Mouse (Mus musculus) urinary bladder, postnatal 4 days (tissue): Measurements from ENCODE around the gene Cacna1s.

Experiments
- DNase-seq, 2 experiments: peaks; one replicate each; pipeline ENCODE4 v3.0.0; 2021 to 2022; ENCODE audit warnings: low spot score in 2 of 2

The Cacna1s gene

DNA sequence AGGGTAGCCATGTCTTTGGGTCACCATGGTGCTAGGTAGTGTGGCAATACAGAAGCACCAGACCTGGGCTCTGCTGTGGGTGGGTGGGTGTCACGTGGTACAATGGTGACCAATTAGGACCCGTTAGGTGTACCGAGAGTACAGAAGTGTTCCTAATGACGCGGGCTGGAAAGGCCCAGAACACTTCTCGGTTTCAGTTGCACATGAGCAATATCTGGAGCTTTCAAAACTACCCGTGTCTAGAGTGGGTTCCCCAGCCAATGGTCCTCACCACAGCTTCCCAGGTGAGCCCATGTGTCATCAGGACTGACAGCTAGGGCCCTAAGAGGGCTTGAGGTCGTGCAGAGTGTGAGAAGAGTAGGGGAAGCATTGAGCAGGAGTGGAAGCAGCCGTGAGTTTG is 64.5 kb downstream of the Cacna1s start:
- DNase-seq = no peak

DNA sequence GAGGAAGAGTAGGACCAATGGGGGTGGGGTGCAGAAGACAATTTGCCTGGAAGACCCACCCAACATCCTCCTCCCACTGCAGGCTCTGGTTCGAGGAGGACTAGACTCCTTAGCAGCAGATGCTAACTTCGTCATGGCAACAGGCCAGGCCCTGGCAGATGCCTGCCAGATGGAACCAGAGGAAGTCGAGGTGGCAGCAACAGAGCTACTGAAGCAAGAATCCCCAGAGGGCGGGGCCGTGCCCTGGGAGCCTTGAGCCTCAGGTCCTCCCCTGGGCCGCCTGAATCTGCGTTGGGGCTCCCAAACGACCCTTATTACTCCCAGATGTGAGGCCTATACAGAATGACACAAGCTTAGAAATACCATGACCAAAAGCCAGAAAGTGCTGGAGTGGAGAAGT is 66.3 kb downstream of the Cacna1s start:
- no peak for DNase-seq

- no peak for DNase-seq
Measured at GRCm38 (mm10) chr1:136119571-136120262, 67.2 kb downstream of the Cacna1s start.

DNA sequence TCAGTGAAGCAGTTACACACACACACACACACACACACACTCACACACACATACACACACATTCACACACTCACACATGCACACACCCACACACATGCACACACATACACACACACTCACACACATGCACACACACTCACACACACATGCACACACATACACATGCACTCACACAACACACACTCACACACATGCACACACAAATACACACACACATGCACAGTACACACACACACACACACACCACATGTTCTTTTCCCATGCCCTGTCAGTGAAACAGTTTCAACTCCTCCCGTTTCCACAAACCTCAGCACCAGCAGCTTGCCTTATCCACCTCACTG is 67.7 kb downstream of the Cacna1s start:
- DNase-seq = no peak

- DNase-seq = no peak
Measured at GRCm38 (mm10) chr1:136120785-136121184, 68.2 kb downstream of the Cacna1s start.

GRCm38 (mm10) chr1:136122030-136122429 is 69.5 kb downstream of the Cacna1s start:
- no peak for DNase-seq

DNA sequence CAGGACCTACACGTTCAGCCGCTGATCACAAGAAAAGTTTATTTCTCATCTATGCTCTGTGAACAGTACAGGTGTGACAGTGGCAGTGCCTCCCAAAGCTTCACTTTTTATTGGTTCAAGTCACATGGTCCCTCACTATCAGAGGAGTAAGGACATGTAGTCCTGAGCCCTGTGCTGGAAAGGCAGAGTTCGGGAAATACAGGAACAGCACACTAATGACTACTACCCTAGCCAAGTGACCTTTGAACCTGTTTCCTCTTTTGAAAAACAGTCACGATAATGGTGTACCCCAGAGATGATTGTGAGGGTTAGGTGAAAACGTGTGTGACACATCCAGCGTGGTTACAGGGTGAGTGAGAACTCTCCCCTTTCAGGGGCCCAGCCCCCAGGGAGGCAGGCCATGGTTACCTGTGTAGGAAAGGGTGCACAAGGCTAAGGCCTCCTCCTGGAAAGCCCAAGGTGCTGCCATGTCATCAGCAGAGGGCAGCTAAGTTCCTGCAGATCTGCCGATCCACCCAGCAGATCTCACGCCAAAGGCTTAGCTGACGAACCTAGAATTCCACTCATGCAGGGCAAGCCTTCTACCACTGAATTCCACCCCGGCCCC is 73.7 kb downstream of the Cacna1s start:
- no peak for DNase-seq

DNA sequence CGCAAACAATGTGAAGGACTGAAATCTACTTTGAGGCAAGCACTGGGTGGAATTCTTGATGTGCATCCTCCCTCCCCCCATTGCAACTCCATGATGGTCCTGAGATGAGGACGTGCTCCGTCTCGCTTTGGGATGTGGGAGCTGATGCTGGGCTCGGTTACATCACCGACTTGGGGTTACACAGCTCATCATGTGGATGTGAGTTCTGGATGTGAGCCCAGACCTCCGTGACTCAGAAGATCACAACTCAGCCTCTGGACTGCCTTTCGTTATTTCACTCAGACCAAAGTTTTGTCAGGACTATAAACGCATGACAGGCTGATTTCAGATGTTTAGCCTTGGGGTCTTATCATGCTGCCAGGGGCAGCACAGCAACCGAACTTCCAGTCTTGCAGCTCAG is 74.3 kb downstream of the Cacna1s start:
- DNase-seq = no peak

- no peak for DNase-seq
Measured at GRCm38 (mm10) chr1:136127856-136128255, 75.3 kb downstream of the Cacna1s start.

GRCm38 (mm10) chr1:136128416-136128815 is 75.9 kb downstream of the Cacna1s start:
- no peak for DNase-seq

DNA sequence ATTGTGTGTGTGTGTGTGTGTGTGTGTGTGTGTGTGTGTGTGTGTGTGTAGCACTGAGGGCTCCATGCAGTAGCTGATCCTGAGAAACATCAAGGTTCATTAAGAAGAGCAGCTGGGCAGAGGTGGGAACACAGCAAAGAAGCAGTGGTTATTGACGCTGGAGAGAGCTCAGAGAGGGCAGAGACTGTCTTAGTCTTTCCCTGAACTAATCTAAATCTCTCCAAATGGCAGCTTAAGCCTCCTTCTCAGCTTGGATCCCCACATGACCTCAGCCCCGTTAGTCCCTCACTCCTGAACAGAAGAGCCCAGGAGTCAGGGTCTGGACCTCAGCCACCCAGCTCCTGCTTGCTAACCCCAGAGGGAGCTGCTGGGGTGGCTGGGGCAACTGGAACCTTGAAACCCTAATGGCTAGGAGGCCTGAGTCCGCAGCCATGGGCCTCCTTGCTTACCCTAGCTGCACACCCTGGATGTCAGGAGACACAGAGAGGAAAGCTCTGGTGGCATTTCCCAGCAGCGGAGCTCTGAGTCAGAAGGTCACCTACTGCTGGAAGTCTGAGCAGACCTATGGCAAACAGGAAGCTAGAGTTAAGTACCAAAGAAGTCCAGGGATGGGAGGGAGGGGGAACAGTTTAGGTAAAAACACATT is 76.5 kb downstream of the Cacna1s start:
- no peak for DNase-seq

- DNase-seq = no peak
Measured at GRCm38 (mm10) chr1:136130107-136130506, 77.6 kb downstream of the Cacna1s start.

GRCm38 (mm10) chr1:136130951-136131558 is 78.5 kb downstream of the Cacna1s start, which contains the start of gene Kif21b:
Gene Kif21b, plus strand, starts transcription at chr1:136131389.
- peak; percentile 81 to 83 for DNase-seq

DNA sequence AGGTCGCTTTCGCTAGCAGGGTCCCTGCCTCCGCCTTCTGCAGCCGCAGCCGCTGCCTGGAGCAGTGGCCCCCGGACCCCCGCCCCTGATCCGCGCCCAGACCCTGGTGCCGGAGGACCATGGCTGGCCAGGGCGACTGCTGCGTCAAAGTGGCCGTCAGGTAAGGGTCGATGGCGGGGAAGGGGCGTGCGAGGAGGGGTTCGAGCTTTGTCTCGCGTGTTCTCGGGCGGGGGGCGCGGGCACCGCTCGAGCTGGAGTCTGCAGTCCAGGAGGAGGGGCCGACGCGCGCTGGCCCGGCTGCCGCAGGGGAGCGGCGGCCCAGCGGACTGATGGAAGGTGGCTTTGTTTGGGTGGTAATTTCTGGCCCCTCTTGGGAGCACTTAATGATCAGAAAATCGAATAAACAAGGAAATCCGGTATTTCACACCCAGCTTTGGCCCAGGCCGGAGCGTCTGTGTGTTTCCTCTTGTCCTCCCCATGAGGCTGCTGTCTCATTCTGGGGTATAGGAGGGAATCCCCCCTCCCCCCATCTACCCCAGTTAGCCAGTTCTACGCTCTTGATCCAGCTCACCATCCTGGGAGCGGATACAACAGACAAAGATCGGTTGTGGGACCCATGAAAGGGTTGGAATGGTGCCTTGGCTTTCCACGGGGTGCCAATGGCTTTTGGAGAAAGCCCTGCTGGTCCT is 79.2 kb downstream of the Cacna1s start:
- DNase-seq = no peak

GRCm38 (mm10) chr1:136132386-136133201 is 80.0 kb downstream of the Cacna1s start:
- no peak for DNase-seq

- DNase-seq = no peak
Measured at GRCm38 (mm10) chr1:136133570-136134240, 81.2 kb downstream of the Cacna1s start.

- DNase-seq = no peak
Measured at GRCm38 (mm10) chr1:136134547-136134946, 82.0 kb downstream of the Cacna1s start.

DNA sequence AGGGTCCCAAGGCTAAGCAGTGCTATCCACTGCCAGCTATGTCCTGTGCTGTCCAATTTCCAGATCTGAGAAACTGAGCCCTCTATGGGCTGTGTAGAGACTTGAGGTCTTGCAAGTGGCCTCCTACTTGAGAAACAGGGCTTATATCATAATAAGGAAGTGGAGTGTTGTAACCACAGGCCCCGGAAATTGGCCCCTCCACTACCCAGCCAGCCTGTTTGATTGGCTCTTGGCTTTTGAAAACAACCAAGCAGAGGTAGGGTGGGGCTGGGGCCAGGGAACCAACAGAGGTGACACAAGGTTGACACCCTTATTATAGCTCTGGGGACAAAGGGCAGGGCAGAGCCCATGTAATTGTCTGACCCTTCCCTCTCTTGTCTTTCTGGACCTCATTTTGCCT is 82.5 kb downstream of the Cacna1s start:
- DNase-seq = no peak

GRCm38 (mm10) chr1:136135777-136136444 is 83.4 kb downstream of the Cacna1s start:
- DNase-seq = no peak

GRCm38 (mm10) chr1:136136547-136136946 is 84.0 kb downstream of the Cacna1s start:
- DNase-seq = no peak
